Mouse (Mus musculus) cerebellum, postnatal 14 days (tissue): ENCODE results near the gene Rnf183.
"Not testable (repeated sequence)": the region's sequence is repeated elsewhere in the genome, so short reads cannot be mapped to it uniquely, and the experiment has no call there.

ENCODE experiments used
- DNase-seq, 2 experiments: peaks; one replicate each; pipeline ENCODE4 v3.0.0; 2021; ENCODE audit warnings: mixed read lengths in 2 of 2

The Rnf183 gene

DNA sequence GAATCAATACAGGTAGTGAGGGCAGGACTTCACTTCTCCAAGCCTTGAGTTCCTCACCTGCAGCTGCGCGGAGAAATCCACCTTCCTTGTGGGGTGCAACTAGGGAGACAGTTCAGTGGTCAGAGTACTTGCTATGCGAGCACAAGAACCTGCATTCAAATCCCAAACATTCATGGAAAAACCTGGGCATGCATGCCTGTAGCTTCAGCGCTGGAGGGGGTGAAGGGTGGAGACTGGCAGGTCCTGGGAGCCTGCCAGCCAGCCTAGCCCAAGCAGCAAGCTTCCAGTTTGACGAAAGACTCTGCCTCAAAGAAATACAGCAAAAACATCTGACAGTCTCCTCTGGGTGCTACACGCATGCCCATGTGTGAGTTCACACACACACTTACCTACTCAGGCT lies at the start of gene Rnf183:
Rnf183 (minus strand) TSS at position 172 of the 400 bp plus-strand sequence.
- DNase-seq, result no peak

DNA sequence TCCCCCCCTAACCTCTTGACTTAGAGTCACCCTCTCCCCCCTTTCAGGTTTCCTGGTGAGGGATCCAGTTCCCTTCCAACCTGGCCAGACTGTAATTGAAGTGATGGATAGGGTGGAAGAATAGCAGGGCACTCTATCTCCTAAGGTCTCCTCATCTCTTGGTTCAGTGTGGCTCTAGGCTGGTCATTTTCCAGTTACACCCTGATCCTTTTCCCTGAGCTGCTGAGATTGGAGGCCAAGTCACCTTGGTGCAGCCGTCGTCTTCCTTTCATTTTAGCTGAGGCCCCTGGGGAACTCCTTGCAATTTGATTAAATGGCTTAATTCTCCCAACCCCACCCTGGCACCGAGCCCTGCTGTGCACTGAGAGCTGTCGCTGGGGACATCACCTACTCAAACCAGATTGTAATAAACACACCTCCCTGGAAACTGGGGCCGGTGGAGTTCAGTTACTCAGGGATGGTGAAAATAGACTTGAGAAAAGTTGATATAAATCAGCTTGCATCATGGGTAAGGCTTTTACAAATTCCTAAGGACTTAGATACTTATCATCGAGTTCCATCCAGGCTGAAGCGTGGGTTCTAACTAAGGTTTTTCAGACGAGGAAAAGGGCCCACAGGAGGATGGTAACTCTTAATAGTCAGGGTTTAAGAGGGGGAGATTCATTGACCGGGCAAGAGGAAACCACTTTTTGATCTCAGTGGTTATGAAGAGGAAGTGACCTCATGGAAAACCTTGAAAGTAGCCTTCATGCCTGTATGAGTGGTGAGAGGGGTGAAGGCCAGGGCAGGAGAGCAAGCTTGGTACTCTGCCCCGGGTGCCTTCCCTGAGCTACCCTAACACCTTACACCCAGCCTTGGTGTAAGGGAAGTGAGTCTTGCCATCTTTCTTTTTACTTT lies 45.9 kb upstream of the Rnf183 start:
- no peak for DNase-seq

DNA sequence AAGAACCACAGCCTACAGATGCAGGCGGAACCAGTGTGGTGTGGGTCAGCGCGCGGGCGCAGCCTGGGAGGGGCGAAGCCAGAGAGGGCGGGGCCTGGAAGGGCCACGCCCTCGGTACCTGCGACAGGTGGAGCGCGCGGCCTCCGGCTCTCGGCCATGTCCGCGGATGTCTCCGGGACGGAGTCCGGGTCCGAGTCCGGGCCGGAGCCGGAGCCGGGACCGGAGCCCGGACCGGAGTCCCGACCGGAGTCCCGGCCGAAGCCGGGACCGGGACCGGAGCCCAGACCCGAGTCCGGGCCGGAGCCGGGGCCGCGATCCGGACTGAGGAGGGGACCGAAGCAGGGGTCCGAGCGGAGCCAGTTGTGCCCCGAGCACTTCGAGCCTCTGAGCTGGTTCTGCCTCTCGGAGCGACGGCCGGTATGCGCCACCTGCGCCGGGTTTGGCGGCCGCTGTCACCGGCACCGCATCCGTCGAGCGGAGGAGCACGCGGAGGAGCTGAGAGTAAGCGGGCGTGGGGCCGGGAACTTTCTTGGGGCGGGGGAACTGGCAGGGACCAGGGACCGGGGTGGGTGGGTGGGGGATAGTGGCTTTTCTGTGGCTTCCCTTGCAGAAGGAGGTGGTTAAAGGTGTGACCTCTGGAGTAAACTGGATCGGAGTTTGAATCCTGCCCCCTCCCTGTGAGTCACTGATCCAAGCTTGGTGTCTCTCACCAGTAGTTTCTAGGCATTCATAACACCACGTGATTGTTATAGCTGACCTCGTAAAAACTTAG lies 45.1 kb upstream of the Rnf183 start, which contains the start of gene Bspry:
Bspry (plus strand) TSS at position 117 of the 772 bp plus-strand sequence.
- DNase-seq, result peak; percentile 29 to 47

DNA sequence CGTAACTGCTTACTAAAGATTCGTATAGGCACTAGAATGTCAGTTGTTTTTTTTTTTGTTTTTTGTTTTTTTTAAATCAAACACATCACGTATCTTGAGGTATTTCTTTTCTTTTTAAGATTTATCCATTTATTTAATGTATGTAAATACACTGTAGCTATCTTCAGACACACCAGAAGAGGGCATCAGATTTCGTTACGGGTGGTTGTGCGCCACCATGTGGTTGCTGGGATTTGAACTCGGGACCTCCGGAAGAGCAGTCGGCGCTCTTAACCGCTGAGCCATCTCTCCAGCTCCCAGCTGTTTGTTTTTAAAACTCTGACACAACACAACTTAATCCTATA lies 44.5 kb upstream of the Rnf183 start:
- DNase-seq, result not testable (repeated sequence)

DNA sequence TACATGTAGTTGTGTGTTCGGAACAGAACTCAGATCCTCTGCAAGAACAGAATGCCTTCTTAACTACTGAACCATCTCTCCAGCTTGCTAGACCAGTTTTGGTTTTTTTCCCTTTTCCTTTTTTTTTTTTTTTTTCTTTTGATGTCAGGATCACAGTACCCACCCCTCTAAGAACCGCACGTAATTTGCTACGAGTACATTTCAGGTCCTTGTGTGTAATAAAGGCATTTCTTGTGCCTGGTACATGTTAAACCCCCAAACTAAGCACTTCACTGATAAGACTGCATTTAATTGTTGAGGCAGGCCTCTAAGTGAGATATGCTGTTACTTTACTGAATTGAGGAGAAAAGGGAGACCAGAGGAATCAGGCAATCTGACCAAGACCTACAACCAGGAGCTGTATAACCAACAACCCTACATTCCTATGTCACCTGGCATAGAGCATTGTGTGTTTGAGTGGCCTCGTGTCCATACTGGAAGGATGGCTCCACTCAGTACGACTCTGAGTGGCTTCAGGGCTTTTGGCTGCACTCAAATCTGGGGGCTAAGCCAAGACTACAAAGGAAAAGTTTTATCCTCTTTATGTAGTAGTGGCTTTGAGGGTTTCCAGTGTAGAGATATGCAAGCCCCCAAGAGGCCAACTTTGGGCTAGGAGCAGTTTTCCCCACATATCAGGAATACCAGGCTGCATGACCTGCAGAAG lies 42.6 kb upstream of the Rnf183 start:
- DNase-seq, result no peak

DNA sequence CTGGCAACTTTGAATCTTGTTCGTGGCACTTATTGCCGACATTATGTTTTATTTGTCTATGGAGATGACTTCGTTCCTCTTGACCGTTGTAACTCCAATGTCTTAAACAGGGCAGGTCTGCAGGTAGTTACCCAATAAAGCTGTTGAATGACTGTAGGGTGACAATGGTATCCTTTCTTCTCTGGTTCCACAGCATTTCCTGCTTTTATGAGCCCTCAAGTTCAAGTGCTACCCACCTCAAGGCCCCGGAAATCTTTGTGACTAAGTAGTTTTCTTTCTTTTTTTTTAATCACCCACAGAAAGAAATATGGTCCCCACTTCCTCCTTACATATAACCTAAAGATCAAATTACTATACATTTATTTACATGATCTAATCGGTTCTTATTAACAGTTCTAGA lies 40.7 kb upstream of the Rnf183 start:
- no peak for DNase-seq

DNA sequence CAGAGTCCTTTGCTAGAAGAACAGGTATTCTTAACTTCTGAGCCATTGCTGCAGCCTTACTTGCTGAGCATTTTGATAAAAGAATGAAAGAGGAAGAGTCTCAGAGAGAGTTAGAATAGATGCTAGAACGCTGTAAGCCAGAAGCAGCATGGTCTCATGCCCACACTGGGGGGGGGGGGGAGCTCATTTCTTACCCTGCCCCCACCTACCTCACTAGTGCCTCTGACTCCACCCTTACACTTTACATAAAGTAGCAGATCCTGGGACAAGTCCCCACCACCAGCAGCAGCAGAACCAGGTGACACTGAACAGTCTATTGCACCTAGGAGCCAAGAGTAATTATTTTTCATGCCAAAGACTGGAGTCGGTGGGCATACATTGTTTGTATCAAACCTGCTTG lies 40.1 kb upstream of the Rnf183 start:
- DNase-seq, result no peak

DNA sequence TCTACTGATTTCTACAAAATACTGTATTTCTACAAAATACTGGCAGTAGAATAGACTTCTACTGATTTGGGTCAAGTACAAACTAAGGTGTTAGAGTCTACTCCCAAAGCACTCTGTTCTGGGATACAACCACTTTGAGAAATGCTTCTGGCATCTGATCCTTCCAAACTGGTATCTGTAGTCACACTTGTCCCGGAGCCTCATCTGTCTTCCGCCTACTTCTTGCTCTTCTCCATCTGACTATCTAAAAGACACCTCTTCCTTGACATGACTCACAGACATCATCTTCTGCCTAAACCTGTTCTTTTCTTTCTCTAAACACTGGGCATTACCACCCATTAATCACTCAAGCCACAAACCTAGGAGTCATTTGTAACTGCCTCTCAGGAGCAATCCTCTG lies 37.0 kb upstream of the Rnf183 start:
- no peak for DNase-seq

DNA sequence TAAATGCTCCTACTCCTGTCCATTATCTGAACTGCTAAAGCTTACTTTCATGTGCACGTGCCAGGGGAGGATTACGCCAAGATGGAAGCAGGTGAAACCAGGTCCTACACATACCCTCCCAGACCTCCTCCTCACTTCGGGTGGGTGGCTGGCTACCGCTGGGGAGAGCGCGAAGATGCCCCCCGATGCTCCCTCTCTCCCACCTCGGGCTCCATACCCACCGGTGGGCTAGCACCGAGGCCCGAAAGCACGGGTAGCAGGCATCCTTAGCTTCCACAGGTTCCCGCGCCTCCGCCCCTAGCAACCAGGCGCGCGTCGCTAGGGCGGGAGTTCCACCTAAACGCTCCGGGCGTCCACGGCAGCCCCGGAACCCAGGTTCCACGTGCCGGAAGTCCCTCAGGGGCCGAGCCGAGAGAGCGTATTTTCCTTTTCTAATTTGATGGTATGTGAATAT lies 35.6 kb upstream of the Rnf183 start, which contains the start of gene Wdr31:
Wdr31 (minus strand) TSS at position 299 of the 454 bp plus-strand sequence.
- peak; percentile 90 for DNase-seq

DNA sequence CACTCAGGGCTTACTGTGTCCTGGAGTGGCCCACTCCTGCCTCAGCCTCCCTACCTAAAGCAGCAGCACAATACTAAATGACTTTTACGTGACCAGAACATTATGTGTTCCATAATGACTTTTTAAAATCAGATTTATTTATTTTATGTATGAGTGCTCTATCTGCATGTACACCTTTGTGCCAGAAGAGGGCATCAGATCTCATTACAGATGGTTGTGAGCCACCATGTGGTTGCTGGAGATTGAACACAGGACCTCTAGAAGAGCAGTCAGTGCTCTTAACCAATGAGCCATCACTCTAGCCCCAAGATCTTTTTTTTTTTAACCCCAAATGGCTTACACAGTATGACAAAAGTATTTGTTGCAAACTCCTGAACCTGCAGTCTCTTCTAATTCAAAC lies 33.1 kb upstream of the Rnf183 start:
- no peak for DNase-seq

DNA sequence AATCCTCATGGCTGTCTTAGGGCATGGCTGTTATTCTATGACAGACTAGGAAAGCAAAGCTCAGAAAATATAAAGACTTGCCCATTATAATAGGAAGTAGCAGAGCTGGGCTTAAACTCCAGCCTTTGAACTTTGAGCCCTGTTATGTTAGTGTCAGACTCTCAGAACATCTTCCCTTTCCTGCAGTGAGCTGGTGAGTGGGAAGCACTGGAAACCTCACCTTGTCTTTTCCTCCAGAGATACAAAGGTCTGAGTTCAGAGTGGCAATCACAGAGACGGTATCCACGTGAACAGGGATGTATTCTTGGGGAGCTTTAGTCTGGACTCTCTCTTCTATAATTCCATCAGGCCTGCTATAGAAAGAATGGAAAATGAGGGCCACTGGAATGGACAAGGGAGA lies 28.1 kb upstream of the Rnf183 start:
- DNase-seq, result no peak

DNA sequence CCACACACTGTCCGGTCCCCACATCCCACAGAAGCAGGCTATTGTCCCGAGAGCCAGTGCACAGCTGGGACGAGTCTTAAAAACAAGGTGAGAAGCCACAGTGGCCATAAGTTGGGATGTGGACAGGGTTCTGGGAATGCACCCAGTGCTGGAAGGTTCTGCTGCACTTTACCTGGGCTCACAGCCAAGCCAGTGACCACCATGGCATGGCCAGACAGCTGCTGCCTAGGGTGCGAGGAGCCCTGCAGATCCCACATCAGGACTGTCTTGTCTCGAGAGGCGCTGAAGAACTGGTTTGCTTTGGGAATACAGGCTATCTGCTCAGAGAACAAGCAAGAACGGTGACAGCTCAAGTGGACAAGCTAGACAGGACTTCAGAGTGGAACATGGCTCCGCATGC lies 25.3 kb upstream of the Rnf183 start:
- DNase-seq, result no peak

DNA sequence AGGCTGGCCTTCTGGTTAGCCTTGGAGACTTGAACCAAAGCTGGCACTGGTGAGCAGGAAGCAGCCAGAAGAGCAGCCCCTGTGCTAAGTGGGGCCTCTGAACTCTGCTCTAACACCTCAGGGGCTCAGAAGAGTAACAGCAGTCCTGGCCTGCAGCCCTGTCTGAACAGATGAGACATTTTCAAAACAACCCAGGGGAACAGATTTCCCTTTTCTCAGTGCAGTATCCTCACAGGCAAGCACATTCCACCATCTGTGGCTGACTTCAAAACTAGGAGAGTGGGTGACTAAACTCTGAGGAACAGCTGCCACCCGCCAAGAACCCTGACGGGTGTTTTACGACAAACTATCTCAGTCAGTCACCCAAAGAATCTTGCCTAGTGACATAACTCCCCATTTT lies 24.0 kb upstream of the Rnf183 start:
- no peak for DNase-seq

DNA sequence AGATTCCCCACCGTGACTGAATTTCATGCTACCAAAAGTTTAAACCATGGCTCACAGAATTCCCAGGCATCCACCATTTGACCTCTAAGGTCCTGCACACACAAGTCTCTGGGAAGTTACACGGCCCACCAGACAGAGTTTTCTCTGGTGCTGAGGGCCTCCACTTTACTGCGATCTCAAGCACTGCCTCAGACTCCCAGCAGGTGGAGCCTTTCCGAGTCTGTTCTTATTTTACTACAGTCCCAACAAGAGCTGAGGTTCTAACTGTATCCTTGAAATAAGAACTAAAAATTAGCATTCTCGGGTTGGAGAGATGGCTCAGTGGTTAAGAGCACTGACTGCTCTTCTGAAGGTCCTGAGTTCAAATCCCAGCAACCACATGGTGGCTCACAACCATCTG lies 19.9 kb upstream of the Rnf183 start:
- peak; percentile 40 to 48 for DNase-seq

DNA sequence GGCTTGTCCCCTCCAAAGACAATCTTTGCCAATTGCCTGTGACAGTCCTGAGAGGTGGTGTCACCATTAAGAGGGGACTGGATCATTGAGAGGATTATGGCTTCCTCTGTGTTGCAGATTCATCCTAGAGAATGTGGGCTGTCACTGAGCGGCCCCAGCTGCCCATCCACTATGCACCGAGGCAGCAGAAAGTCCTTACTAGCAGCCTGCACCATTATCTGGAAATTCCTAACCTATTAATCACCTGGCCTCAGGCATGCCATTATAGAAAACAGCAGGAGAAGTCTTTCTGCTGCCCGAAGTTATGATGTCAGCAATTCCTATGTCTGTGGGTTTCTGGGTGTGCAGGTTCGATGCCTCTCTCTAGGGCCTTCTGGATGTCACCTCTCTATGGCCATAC lies 5.9 kb upstream of the Rnf183 start:
- no peak for DNase-seq

DNA sequence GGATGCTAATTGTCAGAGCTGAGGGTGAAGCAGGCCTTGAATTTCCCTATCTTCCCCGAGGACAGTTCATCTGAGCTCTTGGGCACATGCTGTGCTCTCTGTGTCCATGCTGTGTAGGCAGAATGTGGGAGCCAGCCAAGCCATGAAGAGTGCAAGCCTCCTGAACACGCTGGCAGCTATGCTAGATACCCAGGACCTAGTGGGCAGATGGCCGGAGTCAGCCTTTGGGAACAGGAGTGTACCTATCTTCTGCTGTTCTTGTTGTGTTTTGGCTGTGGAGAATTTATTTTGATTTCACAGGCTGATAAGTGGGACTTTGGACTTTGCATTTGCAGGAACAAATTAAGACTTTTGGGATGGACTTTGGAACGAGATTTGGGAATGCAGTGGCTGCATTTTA lies 5.5 kb upstream of the Rnf183 start:
- DNase-seq, result peak; percentile 81 to 87

DNA sequence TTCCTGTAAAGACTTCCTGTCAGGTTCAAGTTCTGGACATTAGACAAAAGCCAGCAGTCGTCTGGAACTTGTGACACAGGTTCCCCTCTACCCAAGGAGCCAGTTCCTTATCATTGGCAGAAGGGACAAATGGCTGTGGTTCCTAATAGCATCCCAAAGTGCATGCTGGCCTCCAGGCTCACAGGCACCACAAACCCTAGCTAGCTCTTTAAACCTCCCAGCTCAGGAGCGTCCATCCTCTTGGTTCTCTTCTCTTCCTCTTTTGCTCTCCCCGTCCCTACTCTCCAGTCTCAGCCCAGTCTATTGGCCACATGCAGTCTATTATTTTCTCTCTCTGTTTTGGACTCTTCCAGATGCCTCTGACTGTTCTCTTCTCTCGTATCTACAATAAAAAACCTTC lies 4.7 kb upstream of the Rnf183 start:
- DNase-seq, result no peak

DNA sequence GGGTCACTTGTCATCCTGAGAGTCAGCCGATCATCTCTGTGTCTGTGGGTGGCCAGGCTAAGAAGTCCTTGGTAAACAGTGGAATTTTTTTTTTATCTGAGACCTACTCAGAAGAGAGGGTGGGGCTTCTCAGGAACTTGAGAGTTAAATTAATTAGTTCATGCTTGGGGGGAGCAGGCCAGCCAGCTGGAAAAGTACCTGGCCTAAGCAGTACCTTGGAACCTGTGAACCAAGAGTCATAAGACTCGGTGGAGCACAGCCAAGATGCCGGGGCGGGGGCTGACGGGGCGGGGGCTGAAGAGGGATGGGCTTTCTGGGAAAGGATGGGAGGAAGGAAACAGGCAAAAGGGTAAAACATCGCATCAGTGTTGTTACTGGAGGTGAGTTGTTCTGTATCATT lies 2.8 kb upstream of the Rnf183 start:
- DNase-seq, result no peak

DNA sequence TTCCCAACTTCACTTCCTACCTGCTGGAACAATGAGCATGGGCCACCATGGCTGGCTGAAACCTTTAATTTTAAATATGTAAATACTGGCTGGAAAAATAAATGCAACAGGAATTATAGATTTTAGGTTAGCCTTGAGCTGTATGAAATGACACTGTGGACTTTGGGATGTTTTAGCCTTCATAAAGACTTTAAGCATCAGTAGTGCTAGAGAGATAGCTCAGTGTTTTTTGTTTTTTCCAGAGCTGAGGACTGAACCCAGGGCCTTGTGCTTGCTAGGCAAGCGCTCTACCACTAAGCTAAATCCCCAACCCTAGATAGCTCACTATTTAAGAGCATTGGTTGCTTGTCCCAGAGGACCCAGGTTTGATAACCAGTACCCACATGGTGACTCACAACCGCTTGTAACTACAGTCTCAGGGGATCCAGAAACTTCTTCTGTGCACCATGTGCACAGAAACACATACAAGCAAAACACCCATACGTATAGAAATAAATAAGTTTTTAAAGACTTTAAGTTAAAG lies 2.3 kb upstream of the Rnf183 start:
- no peak for DNase-seq

DNA sequence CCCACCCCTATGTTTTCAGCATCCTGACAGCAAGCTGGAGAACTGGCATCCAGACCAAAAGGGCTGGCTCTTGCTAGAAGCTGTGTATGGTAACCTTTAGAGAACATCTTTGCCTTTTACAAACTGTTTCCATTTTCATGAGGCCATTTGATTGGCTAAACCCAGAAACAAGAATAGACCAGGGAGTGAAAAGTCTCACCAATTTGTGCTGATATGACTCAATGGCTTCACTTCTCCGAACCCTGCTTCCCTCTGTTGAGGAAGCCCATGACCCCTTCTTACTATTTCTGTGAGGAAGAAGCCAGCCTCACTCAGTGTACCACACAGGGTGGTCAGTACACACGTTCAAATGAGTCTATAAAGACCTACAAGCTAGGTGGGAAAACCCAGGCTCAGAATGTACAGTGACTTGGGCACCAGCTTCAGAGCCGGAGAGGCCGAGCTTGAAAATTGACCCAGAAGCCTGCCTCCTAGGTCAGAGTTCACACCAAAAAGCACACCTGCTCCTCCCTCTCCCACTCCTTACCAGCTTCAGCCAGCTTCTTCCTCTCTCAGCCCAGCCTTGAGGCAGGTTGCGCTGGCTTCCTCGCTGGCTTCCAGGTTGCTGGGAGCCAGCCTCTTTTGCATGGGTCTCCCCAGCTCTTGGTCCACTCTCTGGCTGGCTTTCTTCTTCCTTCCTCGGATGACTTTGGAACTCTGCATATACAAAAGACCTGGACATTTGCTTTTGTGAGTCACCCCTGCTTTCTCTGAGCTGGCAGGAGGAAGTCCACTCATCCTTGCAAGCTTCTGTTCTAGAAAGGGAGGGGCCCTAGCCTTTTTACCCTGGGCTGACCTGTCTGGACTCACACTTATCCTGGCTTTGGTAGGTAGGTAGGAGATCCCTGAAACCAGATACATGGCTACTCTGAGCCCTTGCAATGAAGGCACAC lies 847 bp downstream of the Rnf183 start:
- DNase-seq, result no peak

DNA sequence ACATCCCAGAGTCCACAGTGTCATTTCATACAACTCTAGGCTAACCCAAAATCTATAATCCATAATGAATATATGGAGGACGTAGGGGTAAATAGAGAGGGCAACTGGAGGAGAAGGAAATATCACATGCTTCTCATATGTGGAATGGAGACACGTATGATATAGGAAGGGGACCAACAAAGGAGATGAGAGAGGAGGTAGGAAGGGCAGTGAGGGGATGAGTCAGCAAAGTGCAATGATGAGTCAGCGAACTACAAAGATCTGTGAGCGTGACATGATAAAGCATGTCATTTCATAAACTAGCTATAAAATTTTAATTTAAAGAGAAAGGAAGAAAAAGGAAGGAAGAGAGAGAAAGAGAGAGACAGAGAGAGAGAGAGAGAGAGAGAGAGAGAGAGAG lies 3.5 kb downstream of the Rnf183 start:
- no peak for DNase-seq

DNA sequence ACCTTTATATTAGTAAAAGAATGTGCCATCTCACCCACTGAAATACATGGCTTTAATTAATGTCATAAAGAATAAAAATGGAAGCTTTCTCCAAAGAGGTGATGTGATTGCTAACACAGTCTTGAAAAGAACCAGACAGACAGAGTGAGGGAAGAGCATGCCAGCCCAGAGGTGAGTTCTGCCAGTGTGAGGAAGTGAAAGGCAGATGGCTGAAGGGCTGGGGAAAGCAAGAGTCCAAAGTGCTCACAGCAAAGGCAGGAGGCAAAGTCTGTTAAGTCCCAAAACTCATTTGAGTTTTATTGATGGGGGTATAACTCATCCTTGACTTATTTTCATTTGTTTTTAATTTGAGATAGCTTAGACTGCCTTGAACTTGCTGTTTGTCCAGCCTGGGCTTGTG lies 4.4 kb downstream of the Rnf183 start:
- DNase-seq, result no peak
